Mouse (Mus musculus) stomach, embryonic 14.5 days (tissue): ENCODE data around the gene Rbck1. TPM values are rescaled to one million over a fixed set of nuclear protein-coding genes. Genes with fewer than 3 reads are reported as not detected.
A peak's percentile ranks its signal among the peaks of the same experiment; 100 is the strongest.
"Not testable (repeated sequence)": the region's sequence is repeated elsewhere in the genome, so short reads cannot be mapped to it uniquely, and the experiment has no call there.

Source experiments
- ATAC-seq: fragments of 200-750 bp; cut with Nextera tagmentation; 2 replicates; pipeline ENCODE4 v1.8.0; 2017; ENCODE audit warnings: low read depth, moderate TSS enrichment; ENCODE audit not compliant: insufficient number of reproducible peaks, insufficient read depth, low FRiP score
- H3K27ac ChIP-seq: fragments of 300-500 bp; sonication (generic); 2 replicates; pipeline ENCODE4 v1.5.1; 2014; ENCODE audit warnings: mild to moderate bottlenecking, low read length, moderate library complexity, mixed read lengths
- H3K27me3 ChIP-seq: fragments of 300-500 bp; sonication (generic); 2 replicates; pipeline ENCODE4 v1.6.1; 2014; ENCODE audit warnings: low read length, control low read depth, mixed read lengths; ENCODE audit not compliant: control insufficient read depth, insufficient read depth
- H3K36me3 ChIP-seq: fragments of 300-500 bp; sonication (generic); 2 replicates; pipeline ENCODE4 v1.6.1; 2014; ENCODE audit warnings: mild to moderate bottlenecking, control low read depth, low read length, moderate library complexity, mixed read lengths; ENCODE audit not compliant: control insufficient read depth, insufficient read depth
- H3K4me1 ChIP-seq: fragments of 300-500 bp; sonication (generic); 2 replicates; pipeline ENCODE4 v1.6.1; 2014; ENCODE audit warnings: low read length, control low read depth, mixed read lengths; ENCODE audit not compliant: control insufficient read depth, insufficient read depth
- H3K4me2 ChIP-seq: fragments of 300-500 bp; sonication (generic); replicated peaks from 2 replicates; pipeline ENCODE4 v1.6.1; 2014; ENCODE audit warnings: low read depth, low read length, control low read depth
- H3K4me3 ChIP-seq: fragments of 300-500 bp; sonication (generic); 2 replicates; pipeline ENCODE4 v1.5.1; 2014; ENCODE audit warnings: low read depth, low read length, control low read depth
- H3K9ac ChIP-seq: fragments of 300-500 bp; sonication (generic); replicated peaks from 2 replicates; pipeline ENCODE4 v1.6.1; 2014; ENCODE audit warnings: low read depth, mild to moderate bottlenecking, control low read depth, low read length, moderate library complexity, mixed read lengths
- H3K9me3 ChIP-seq: fragments of 300-500 bp; sonication (generic); 2 replicates; pipeline ENCODE4 v1.6.1; 2016; ENCODE audit warnings: low read depth, low read length, control low read depth; ENCODE audit not compliant: control insufficient read depth
- WGBS: fragments of 180-500 bp; shearing (Covaris S2); extraction: QIAGEN DNeasy Blood & Tissue Kit; methylation state at CpG from one replicate; pipeline ENCODE4 v1.1.7; 2014; 5-methylcytosine and 5-hydroxymethylcytosine counted together
- polyA plus RNA-seq: library from polyadenylated mRNA; unstranded; fragments of >200 nt; fragmentation: Nextera tagmentation; extraction: Ambion mirVana; gene quantifications from 2 replicates; pipeline ENCODE4 v1.2.1, GENCODE M21; 2014

Gene Rbck1
- polyA plus RNA-seq, 1 experiment from 2014 or later: 81.9 TPM

DNA sequence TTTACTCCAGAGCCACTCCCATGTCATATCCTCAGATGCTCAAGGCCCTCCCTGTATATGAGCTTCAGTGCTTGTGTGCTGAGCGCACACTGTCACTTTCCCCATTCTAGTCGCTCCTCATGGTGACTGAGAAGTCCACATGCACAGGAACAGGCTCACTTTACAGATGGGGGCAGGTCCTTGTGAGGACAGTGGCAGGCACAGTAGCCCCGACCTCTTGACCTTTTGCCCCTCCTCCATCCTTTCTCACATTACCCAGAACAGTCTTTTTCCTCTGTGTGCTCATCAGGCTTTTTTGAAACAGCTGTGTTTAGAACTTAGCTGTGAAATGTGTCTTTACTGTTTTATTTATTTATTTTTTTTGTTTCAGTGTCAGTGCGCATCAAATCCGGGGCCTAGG lies 28.7 kb downstream of the Rbck1 start:
- no peak overlapping the region for H3K9ac ChIP-seq
- H3K27ac ChIP-seq: no peak overlapping the region
- no peak for ATAC-seq
- peaks cover 40% of the 10 kb centered on the region for H3K36me3 ChIP-seq
- WGBS: 55% methylated on average over 5 of the region's 5 CpGs
- no peaks in the 10 kb centered on the region for H3K4me1 ChIP-seq
- H3K27me3 ChIP-seq: no peaks in the 10 kb centered on the region
- H3K4me3 ChIP-seq: no peak overlapping the region
- no peak overlapping the region for H3K4me2 ChIP-seq
- no peaks in the 10 kb centered on the region for H3K9me3 ChIP-seq

DNA sequence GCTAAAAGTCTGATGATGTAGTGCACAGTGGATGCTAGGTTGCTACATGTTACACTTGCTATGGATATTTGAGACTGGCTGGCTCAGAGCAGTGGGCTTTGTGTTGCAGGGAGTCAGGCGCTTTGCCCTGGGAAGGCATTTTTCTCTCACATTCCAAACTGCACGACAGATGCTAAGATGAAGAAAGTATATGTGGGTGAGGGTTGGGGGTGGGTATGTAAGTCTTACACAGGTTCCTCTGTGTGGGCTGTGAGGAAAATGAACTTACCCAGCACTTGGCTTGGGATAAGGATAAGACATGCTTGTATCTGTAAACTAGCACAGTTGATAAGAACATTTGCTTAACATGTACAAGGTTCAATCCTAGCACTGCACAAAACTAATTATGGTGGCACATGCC lies 29.6 kb downstream of the Rbck1 start:
- Histone ChIP-seq H3K27me3 (no peaks in the 10 kb centered on the region), H3K4me1 (no peaks in the 10 kb centered on the region), H3K27ac (no peak overlapping the region), H3K36me3 (peaks cover 30% of the 10 kb centered on the region), H3K4me3 (no peak overlapping the region), H3K9ac (no peak overlapping the region), H3K4me2 (no peak overlapping the region), H3K9me3 (no peaks in the 10 kb centered on the region)
- 76% methylated on average over 2 of the region's 2 CpGs for WGBS
- no peak for ATAC-seq

DNA sequence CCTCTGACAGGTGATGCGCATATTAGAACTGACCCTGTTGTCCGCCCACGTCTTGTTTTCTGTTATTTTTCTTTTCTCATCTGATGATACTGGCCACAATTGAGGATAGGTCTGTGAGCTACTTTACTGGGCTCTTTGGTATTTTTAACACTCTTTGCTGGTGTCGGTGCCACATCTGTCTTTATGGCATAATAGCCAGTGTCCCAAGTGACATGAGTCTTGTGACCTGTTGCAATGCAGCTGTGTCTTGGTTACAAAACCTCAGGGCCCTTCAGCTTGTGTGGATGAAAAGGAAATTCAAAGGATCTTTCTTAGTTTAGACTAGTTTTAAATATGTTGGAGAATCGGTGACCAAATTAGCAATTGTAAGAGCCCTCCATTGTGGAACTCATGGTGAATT lies 37.9 kb downstream of the Rbck1 start:
- H3K9me3 ChIP-seq: no peaks in the 10 kb centered on the region
- H3K4me3 ChIP-seq: peak overlapping the region; percentile 76
- peak overlapping the region; percentile 78 for H3K9ac ChIP-seq
- no peaks in the 10 kb centered on the region for H3K27me3 ChIP-seq
- no peaks in the 10 kb centered on the region for H3K36me3 ChIP-seq
- H3K27ac ChIP-seq: no peak overlapping the region
- 39% methylated on average over 5 of the region's 5 CpGs for WGBS
- peak overlapping the region; percentile 52 for H3K4me2 ChIP-seq
- no peak for ATAC-seq
- H3K4me1 ChIP-seq: peaks cover 6% of the 10 kb centered on the region; the same call in 1 of the 2 replicates

DNA sequence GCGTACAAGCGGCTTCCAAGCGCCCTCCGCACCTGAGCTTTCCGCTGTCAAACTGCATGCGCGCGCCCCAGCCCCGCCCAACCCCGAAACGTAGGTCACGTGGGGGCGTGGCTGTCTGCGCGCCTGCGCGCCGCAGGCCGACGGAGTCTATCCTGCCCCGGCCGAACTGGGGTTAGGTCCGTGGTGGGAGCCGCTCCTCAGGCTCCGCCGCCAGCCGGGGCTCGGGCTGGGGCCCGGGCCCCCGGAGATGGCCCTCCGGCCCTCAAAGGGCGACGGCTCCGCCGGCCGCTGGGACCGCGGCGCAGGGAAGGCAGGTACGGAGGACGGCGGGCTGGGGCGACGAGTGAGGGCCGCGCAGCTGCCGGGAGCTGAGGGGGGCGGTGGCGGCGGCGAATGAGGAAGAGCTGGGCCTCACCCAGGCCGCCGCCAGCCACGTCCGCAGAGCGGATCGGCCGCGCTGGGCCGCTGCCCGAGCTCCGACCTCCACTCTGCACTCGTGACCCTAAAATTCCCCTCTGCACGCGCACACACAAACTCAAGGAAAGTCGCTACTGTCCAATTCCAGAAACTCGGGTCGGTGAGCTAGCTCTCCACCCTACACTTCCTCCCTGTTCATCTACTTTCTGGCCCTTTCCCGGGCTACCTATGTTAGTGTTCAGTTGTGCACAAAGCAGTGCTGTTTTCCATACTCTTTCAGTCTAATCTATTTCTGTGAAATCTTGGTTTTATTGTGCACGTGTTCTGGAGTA lies 38.6 kb downstream of the Rbck1 start, which contains the start of gene Tbc1d20:
Gene Tbc1d20, plus strand, starts transcription at position 102 of the 749 bp plus-strand sequence.
- peak within 1 kb of the TSS; percentile 76 for H3K4me3 ChIP-seq
- no peaks in the 10 kb centered on the region for H3K9me3 ChIP-seq
- peak within 1 kb of the TSS; percentile 52 for H3K4me2 ChIP-seq
- ATAC-seq: peak; percentile 98
- no peaks in the 10 kb centered on the region for H3K36me3 ChIP-seq
- H3K27me3 ChIP-seq: no peaks in the 10 kb centered on the region
- under 1% methylated on average over 63 of the region's 70 CpGs for WGBS
- peak within 1 kb of the TSS; percentile 79 for H3K27ac ChIP-seq
- peaks cover 6% of the 10 kb centered on the region; the same call in 1 of the 2 replicates for H3K4me1 ChIP-seq
- peak within 1 kb of the TSS; percentile 78 for H3K9ac ChIP-seq

DNA sequence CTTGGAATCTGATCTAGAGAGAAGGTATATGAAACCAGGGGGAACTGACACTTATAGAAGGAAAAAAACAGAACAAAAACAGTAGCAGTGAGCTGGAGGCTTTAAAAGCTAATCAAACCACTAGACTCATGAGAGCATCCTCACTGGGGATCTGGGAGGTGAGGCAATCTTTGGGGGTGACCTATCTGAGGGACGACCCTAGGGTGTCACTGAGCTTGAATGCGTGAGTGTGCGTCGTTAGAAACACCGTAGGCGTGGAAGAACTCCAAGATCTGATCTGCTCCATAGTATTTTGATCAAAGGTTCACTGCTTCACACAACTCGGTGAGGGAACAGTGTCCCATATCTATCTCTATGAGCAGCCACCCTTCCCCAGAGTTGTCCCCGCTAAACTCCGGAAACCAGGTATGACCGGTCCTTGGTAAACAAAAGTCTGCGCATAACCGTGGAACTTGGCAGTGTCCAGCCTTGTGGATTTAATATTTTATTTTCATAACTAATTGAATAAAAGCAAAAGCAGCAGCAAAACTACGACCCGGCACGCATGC lies 39.2 kb downstream of the Rbck1 start:
- 2% methylated on average over 15 of the region's 15 CpGs for WGBS
- Histone ChIP-seq H3K4me3 (peak overlapping the region; percentile 76), H3K9ac (no peak overlapping the region; the same call in 1 of the 2 replicates), H3K36me3 (no peaks in the 10 kb centered on the region), H3K27ac (no peak overlapping the region), H3K9me3 (no peaks in the 10 kb centered on the region), H3K27me3 (no peaks in the 10 kb centered on the region), H3K4me2 (peak overlapping the region; percentile 52), H3K4me1 (peaks cover 6% of the 10 kb centered on the region; the same call in 1 of the 2 replicates)
- peak; percentile 66 for ATAC-seq

DNA sequence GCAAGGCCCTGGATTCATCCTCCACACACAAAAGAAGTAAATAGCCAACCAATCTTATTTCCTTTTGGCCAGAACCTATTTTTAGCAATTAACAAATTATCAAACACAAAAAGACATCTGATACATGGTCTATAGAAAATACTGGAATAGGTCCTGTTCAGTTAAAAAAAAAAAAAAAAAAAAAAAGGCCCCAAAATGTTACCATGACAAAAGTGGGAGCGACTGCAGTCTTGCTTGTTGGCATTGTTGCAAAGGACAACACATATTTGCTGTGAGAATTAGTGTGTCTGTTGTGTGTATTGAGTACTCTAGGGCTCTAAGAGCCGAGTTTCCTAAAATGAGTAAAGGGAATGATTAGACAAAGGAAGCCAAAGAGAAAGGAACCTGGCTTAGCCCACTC lies 40.0 kb downstream of the Rbck1 start:
- WGBS: 62% methylated on average over 2 of the region's 2 CpGs
- peaks cover 6% of the 10 kb centered on the region; the same call in 1 of the 2 replicates for H3K4me1 ChIP-seq

DNA sequence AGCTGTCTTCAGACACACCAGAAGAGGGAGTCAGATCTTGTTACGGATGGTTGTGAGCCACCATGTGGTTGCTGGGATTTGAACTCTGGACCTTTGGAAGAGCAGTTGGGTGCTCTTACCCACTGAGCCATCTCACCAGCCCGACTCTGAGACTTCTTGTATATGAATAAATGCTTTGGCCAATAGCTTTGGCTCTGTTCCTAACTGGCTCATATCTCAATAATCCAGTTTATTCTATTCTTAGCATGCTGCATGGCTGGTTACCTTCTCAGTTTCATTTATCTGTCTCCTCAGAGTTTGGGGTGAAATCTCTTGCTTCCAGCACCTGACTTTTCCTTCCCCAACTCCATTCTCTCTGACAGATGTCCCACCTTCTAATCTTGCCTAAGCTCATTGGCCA lies 42.8 kb downstream of the Rbck1 start:
- not testable (repeated sequence) for H3K9ac ChIP-seq, H3K27ac ChIP-seq, H3K9me3 ChIP-seq, H3K4me3 ChIP-seq, H3K4me2 ChIP-seq, ATAC-seq, H3K27me3 ChIP-seq, H3K4me1 ChIP-seq
- H3K36me3 ChIP-seq: peaks cover 17% of the 10 kb centered on the region
- 67% methylated on average over 1 of the region's 2 CpGs for WGBS

More for the DNA sequence above, 40.0 kb downstream of the Rbck1 start:
- no peaks in the 10 kb centered on the region for H3K9me3 ChIP-seq
- H3K27ac ChIP-seq: no peak overlapping the region
- H3K36me3 ChIP-seq: no peaks in the 10 kb centered on the region
- no peaks in the 10 kb centered on the region for H3K27me3 ChIP-seq
- no peak overlapping the region for H3K4me3 ChIP-seq
- no peak overlapping the region for H3K4me2 ChIP-seq
- ATAC-seq: no peak
- H3K9ac ChIP-seq: no peak overlapping the region

DNA sequence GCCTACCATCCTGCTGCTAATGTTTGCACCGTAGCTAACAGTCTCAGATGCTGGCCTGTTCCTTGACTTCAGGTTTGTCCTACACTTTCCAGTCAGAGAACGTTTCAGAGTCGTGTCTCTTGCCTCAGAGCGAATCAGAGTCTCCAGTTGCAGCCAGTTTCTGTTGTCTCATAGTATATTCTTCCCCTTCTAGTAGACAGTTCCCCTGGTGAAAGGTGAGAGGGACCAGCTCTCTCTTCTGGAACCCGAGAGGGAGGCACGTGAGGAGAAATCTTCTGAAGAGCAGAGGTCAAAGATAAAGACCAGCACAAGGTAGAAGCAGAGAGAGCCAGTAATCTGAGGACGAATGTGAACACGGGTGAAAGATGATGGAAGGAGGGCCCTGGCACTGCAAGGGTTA lies 44.4 kb downstream of the Rbck1 start:
- WGBS: 75% methylated on average over 8 of the region's 8 CpGs
- Histone ChIP-seq H3K36me3 (peaks cover 31% of the 10 kb centered on the region), H3K4me2 (no peak overlapping the region), H3K27ac (no peak overlapping the region), H3K9me3 (no peaks in the 10 kb centered on the region), H3K4me1 (no peaks in the 10 kb centered on the region), H3K27me3 (no peaks in the 10 kb centered on the region), H3K9ac (no peak overlapping the region), H3K4me3 (no peak overlapping the region)
- no peak for ATAC-seq
